Mouse (Mus musculus): ENCODE data around the gene Slc25a51. TPM values are rescaled to one million over a fixed set of nuclear protein-coding genes. Genes with fewer than 3 reads are reported as not detected.
"Not testable (repeated sequence)": the region's sequence is repeated elsewhere in the genome, so short reads cannot be mapped to it uniquely, and the experiment has no call there.

The Slc25a51 gene
- polyA plus RNA-seq, 1 experiment: 16.8 TPM

- Histone ChIP-seq H3K9me3 (ENCODE audit: control insufficient read depth, low read length) (no peaks in the 10 kb centered on the region), H3K4me1 (ENCODE audit: control insufficient read depth) (peaks cover 6% of the 10 kb centered on the region), H3K27me3 (ENCODE audit: control insufficient read depth) (no peaks in the 10 kb centered on the region), H3K36me3 (ENCODE audit: control insufficient read depth) (peaks cover 65% of the 10 kb centered on the region), H3K4me3 (replicated peaks) (no peak overlapping the region)
- no peak for TF ChIP-seq GATA1 (IDR thresholded peaks at IDR 0.05; ENCODE audit: low read length)
- TF ChIP-seq TAL1 (IDR thresholded peaks at IDR 0.05; ENCODE audit: low read length): no peak
These were observed 14.9 kb downstream of the Slc25a51 start for GRCm38 (mm10) chr4:45393658-45394057.

GRCm38 (mm10) chr4:45392994-45393393 lies 15.6 kb downstream of the Slc25a51 start:
- Histone ChIP-seq H3K36me3 (ENCODE audit: control insufficient read depth) (peaks cover 58% of the 10 kb centered on the region), H3K4me1 (ENCODE audit: control insufficient read depth) (peaks cover 5% of the 10 kb centered on the region), H3K4me3 (replicated peaks) (no peak overlapping the region), H3K27me3 (ENCODE audit: control insufficient read depth) (no peaks in the 10 kb centered on the region), H3K9me3 (ENCODE audit: control insufficient read depth, low read length) (no peaks in the 10 kb centered on the region)
- no peak for TF ChIP-seq TAL1 (IDR thresholded peaks at IDR 0.05; ENCODE audit: low read length)
- TF ChIP-seq GATA1 (IDR thresholded peaks at IDR 0.05; ENCODE audit: low read length): no peak

GRCm38 (mm10) chr4:45392572-45392971 lies 16.0 kb downstream of the Slc25a51 start:
- Histone ChIP-seq H3K4me1 (ENCODE audit: control insufficient read depth) (peaks cover 5% of the 10 kb centered on the region), H3K4me3 (replicated peaks) (no peak overlapping the region), H3K27me3 (ENCODE audit: control insufficient read depth) (no peaks in the 10 kb centered on the region), H3K9me3 (ENCODE audit: control insufficient read depth, low read length) (no peaks in the 10 kb centered on the region), H3K36me3 (ENCODE audit: control insufficient read depth) (peaks cover 54% of the 10 kb centered on the region)
- TF ChIP-seq GATA1 (IDR thresholded peaks at IDR 0.05; ENCODE audit: low read length): no peak
- no peak for TF ChIP-seq TAL1 (IDR thresholded peaks at IDR 0.05; ENCODE audit: low read length)

- H3K27me3 ChIP-seq (ENCODE audit: control insufficient read depth): no peaks in the 10 kb centered on the region
- TF ChIP-seq GATA1 (IDR thresholded peaks at IDR 0.05; ENCODE audit: low read length) (no peak), TAL1 (IDR thresholded peaks at IDR 0.05; ENCODE audit: low read length) (no peak)
- no peak overlapping the region for H3K4me3 ChIP-seq (replicated peaks)
- no peaks in the 10 kb centered on the region for H3K9me3 ChIP-seq (ENCODE audit: control insufficient read depth, low read length)
- H3K36me3 ChIP-seq (ENCODE audit: control insufficient read depth): peaks cover 50% of the 10 kb centered on the region
- H3K4me1 ChIP-seq (ENCODE audit: control insufficient read depth): peaks cover 6% of the 10 kb centered on the region
These were observed 16.5 kb downstream of the Slc25a51 start for GRCm38 (mm10) chr4:45392099-45392498.

- H3K27me3 ChIP-seq (ENCODE audit: control insufficient read depth); H3K4me3 ChIP-seq (replicated peaks); H3K9me3 ChIP-seq (ENCODE audit: control insufficient read depth, low read length); H3K36me3 ChIP-seq (ENCODE audit: control insufficient read depth); H3K4me1 ChIP-seq (ENCODE audit: control insufficient read depth): not testable (repeated sequence)
These were observed 21.3 kb downstream of the Slc25a51 start for GRCm38 (mm10) chr4:45387296-45387695.

- H3K27me3 ChIP-seq (ENCODE audit: control insufficient read depth); H3K9me3 ChIP-seq (ENCODE audit: control insufficient read depth, low read length); H3K4me1 ChIP-seq (ENCODE audit: control insufficient read depth); H3K4me3 ChIP-seq (replicated peaks): not testable (repeated sequence)
- H3K36me3 ChIP-seq (ENCODE audit: control insufficient read depth): peaks cover 13% of the 10 kb centered on the region
These were observed 26.4 kb downstream of the Slc25a51 start for GRCm38 (mm10) chr4:45382133-45382532.

- H3K4me3 ChIP-seq (replicated peaks); H3K4me1 ChIP-seq (ENCODE audit: control insufficient read depth); H3K9me3 ChIP-seq (ENCODE audit: control insufficient read depth, low read length); H3K27me3 ChIP-seq (ENCODE audit: control insufficient read depth): not testable (repeated sequence)
- H3K36me3 ChIP-seq (ENCODE audit: control insufficient read depth): peaks cover 23% of the 10 kb centered on the region
These were observed 27.5 kb downstream of the Slc25a51 start for GRCm38 (mm10) chr4:45380903-45381580.

GRCm38 (mm10) chr4:45376573-45376972 lies 32.0 kb downstream of the Slc25a51 start:
- Histone ChIP-seq H3K27me3 (ENCODE audit: control insufficient read depth) (no peaks in the 10 kb centered on the region), H3K9me3 (ENCODE audit: control insufficient read depth, low read length) (no peaks in the 10 kb centered on the region), H3K4me3 (replicated peaks) (no peak overlapping the region), H3K4me1 (ENCODE audit: control insufficient read depth) (no peaks in the 10 kb centered on the region), H3K36me3 (ENCODE audit: control insufficient read depth) (peaks cover 66% of the 10 kb centered on the region)
- TF ChIP-seq GATA1 (IDR thresholded peaks at IDR 0.05; ENCODE audit: low read length) (no peak), TAL1 (IDR thresholded peaks at IDR 0.05; ENCODE audit: low read length) (no peak)

- H3K4me3 ChIP-seq (replicated peaks): no peak overlapping the region
- H3K36me3 ChIP-seq (ENCODE audit: control insufficient read depth): peaks cover 78% of the 10 kb centered on the region
- no peaks in the 10 kb centered on the region for H3K9me3 ChIP-seq (ENCODE audit: control insufficient read depth, low read length)
- H3K27me3 ChIP-seq (ENCODE audit: control insufficient read depth): no peaks in the 10 kb centered on the region
- no peaks in the 10 kb centered on the region for H3K4me1 ChIP-seq (ENCODE audit: control insufficient read depth)
- no peak for TF ChIP-seq TAL1 (IDR thresholded peaks at IDR 0.05; ENCODE audit: low read length)
- no peak for TF ChIP-seq GATA1 (IDR thresholded peaks at IDR 0.05; ENCODE audit: low read length)
These were observed 33.7 kb downstream of the Slc25a51 start for GRCm38 (mm10) chr4:45374879-45375278.

GRCm38 (mm10) chr4:45371261-45371660 lies 37.3 kb downstream of the Slc25a51 start:
- Histone ChIP-seq H3K9me3 (ENCODE audit: control insufficient read depth, low read length) (no peaks in the 10 kb centered on the region), H3K4me3 (replicated peaks) (no peak overlapping the region), H3K4me1 (ENCODE audit: control insufficient read depth) (no peaks in the 10 kb centered on the region), H3K36me3 (ENCODE audit: control insufficient read depth) (peaks cover 86% of the 10 kb centered on the region), H3K27me3 (ENCODE audit: control insufficient read depth) (no peaks in the 10 kb centered on the region)
- TF ChIP-seq GATA1 (IDR thresholded peaks at IDR 0.05; ENCODE audit: low read length): no peak
- TF ChIP-seq TAL1 (IDR thresholded peaks at IDR 0.05; ENCODE audit: low read length): no peak
